Mouse (Mus musculus) liver, embryonic 11.5 days (tissue): ENCODE data around the gene Galntl6. TPM values are rescaled to one million over a fixed set of nuclear protein-coding genes. Genes with fewer than 3 reads are reported as not detected.

ENCODE experiments used
- ATAC-seq: fragments of 200-750 bp; cut with Nextera tagmentation; replicated peaks from 2 replicates; pipeline ENCODE4 v1.8.0; 2017; ENCODE audit warnings: moderate number of reproducible peaks, mild to moderate bottlenecking, moderate TSS enrichment, moderate library complexity; ENCODE audit not compliant: low FRiP score
- DNase-seq: peaks from one replicate; pipeline ENCODE4 v3.0.0-alpha.2; 2017; ENCODE audit warnings: low spot score
- H3K27ac ChIP-seq: fragments of 300-500 bp; sonication (generic); 2 replicates; pipeline ENCODE4 v1.5.1; 2014; ENCODE audit warnings: mild to moderate bottlenecking, low read depth, low read length, control low read depth
- H3K27me3 ChIP-seq: fragments of 300-500 bp; sonication (generic); replicated peaks from 2 replicates; pipeline ENCODE4 v1.6.1; 2014; ENCODE audit warnings: low read length, mixed read lengths; ENCODE audit not compliant: control insufficient read depth, insufficient read depth
- H3K36me3 ChIP-seq: fragments of 300-500 bp; sonication (generic); 2 replicates; pipeline ENCODE4 v1.6.1; 2014; ENCODE audit warnings: mild to moderate bottlenecking, low read length, moderate library complexity, mixed read lengths; ENCODE audit not compliant: control insufficient read depth, insufficient read depth
- H3K4me1 ChIP-seq: fragments of 300-500 bp; sonication (generic); replicated peaks from 2 replicates; pipeline ENCODE4 v1.6.1; 2014; ENCODE audit warnings: low read length, mixed read lengths; ENCODE audit not compliant: control insufficient read depth, insufficient read depth
- H3K4me2 ChIP-seq: fragments of 300-500 bp; sonication (generic); 2 replicates; pipeline ENCODE4 v1.6.1; 2014; ENCODE audit warnings: mild to moderate bottlenecking, control low read depth, moderate library complexity
- H3K4me3 ChIP-seq: fragments of 300-500 bp; sonication (generic); 2 replicates; pipeline ENCODE4 v1.5.1; 2014; ENCODE audit warnings: low read depth, low read length, control low read depth
- H3K9ac ChIP-seq: fragments of 300-500 bp; sonication (generic); 2 replicates; pipeline ENCODE4 v1.6.1; 2014; ENCODE audit warnings: low read depth, low read length, control low read depth
- H3K9me3 ChIP-seq: fragments of 300-500 bp; sonication (generic); 2 replicates; pipeline ENCODE4 v1.6.1; 2016; ENCODE audit warnings: low read length, inconsistent platforms, mixed read lengths; ENCODE audit not compliant: control insufficient read depth
- WGBS: fragments of 180-500 bp; shearing (Covaris S2); extraction: QIAGEN DNeasy Blood & Tissue Kit; methylation state at CpG from one replicate; pipeline ENCODE4 v1.1.7; 2014; 5-methylcytosine and 5-hydroxymethylcytosine counted together
- polyA plus RNA-seq: library from polyadenylated mRNA; unstranded; fragments of >200 nt; fragmentation: Nextera tagmentation; extraction: Ambion mirVana; gene quantifications from 2 replicates; pipeline ENCODE4 v1.2.1, GENCODE M21; 2014

Galntl6 gene
- polyA plus RNA-seq, 1 experiment from 2014 or later = 0.27 TPM

- WGBS = 60% methylated on average over 12 of the region's 12 CpGs
Measured at GRCm38 (mm10) chr8:57962286-57963110, 949.9 kb downstream of the Galntl6 start.

GRCm38 (mm10) chr8:57959136-57959535 lies 953.3 kb downstream of the Galntl6 start:
- ATAC-seq (no peak), DNase-seq (no peak)
- Histone ChIP-seq H3K36me3 (no peaks in the 10 kb centered on the region), H3K4me2 (no peak overlapping the region), H3K4me1 (no peaks in the 10 kb centered on the region), H3K27me3 (no peaks in the 10 kb centered on the region), H3K4me3 (no peak overlapping the region), H3K9me3 (no peaks in the 10 kb centered on the region), H3K27ac (no peak overlapping the region), H3K9ac (no peak overlapping the region)
- 74% methylated on average over 3 of the region's 3 CpGs for WGBS

More at GRCm38 (mm10) chr8:57962286-57963110, 949.9 kb downstream of the Galntl6 start:
- H3K4me1 ChIP-seq = no peaks in the 10 kb centered on the region
- H3K27ac ChIP-seq = no peak overlapping the region
- ATAC-seq = no peak
- no peak overlapping the region for H3K9ac ChIP-seq
- H3K4me2 ChIP-seq = no peak overlapping the region
- H3K36me3 ChIP-seq = no peaks in the 10 kb centered on the region
- H3K27me3 ChIP-seq = no peaks in the 10 kb centered on the region
- DNase-seq = no peak
- no peak overlapping the region for H3K4me3 ChIP-seq
- H3K9me3 ChIP-seq = no peaks in the 10 kb centered on the region

GRCm38 (mm10) chr8:57958121-57958901 lies 954.1 kb downstream of the Galntl6 start:
- H3K4me1 ChIP-seq = no peaks in the 10 kb centered on the region
- H3K4me2 ChIP-seq = no peak overlapping the region
- 50% methylated on average over 16 of the region's 16 CpGs for WGBS
- H3K9me3 ChIP-seq = no peaks in the 10 kb centered on the region
- no peaks in the 10 kb centered on the region for H3K27me3 ChIP-seq
- ATAC-seq (no peak), DNase-seq (no peak)
- no peak overlapping the region for H3K9ac ChIP-seq
- no peak overlapping the region for H3K4me3 ChIP-seq
- no peak overlapping the region for H3K27ac ChIP-seq
- no peaks in the 10 kb centered on the region for H3K36me3 ChIP-seq

GRCm38 (mm10) chr8:57955501-57955900 lies 956.9 kb downstream of the Galntl6 start:
- no peak for ATAC-seq
- H3K4me2 ChIP-seq = no peak overlapping the region

GRCm38 (mm10) chr8:57941113-57941512 lies 971.3 kb downstream of the Galntl6 start:
- ATAC-seq = no peak
- Histone ChIP-seq H3K4me1 (no peaks in the 10 kb centered on the region), H3K9ac (no peak overlapping the region), H3K36me3 (no peaks in the 10 kb centered on the region), H3K4me3 (no peak overlapping the region), H3K4me2 (no peak overlapping the region), H3K27ac (no peak overlapping the region), H3K9me3 (no peaks in the 10 kb centered on the region), H3K27me3 (no peaks in the 10 kb centered on the region)
- no peak for DNase-seq
- 60% methylated on average over 2 of the region's 2 CpGs for WGBS

More at GRCm38 (mm10) chr8:57955501-57955900, 956.9 kb downstream of the Galntl6 start:
- Histone ChIP-seq H3K4me1 (no peaks in the 10 kb centered on the region), H3K4me3 (no peak overlapping the region), H3K9me3 (no peaks in the 10 kb centered on the region), H3K27me3 (no peaks in the 10 kb centered on the region), H3K27ac (no peak overlapping the region), H3K36me3 (no peaks in the 10 kb centered on the region), H3K9ac (no peak overlapping the region)
- DNase-seq = no peak
- WGBS = 80% methylated on average over 7 of the region's 7 CpGs

GRCm38 (mm10) chr8:57939856-57940420 lies 972.5 kb downstream of the Galntl6 start:
- Histone ChIP-seq H3K36me3 (no peaks in the 10 kb centered on the region), H3K27ac (no peak overlapping the region), H3K4me2 (no peak overlapping the region), H3K9ac (no peak overlapping the region), H3K27me3 (no peaks in the 10 kb centered on the region), H3K4me1 (no peaks in the 10 kb centered on the region), H3K4me3 (no peak overlapping the region), H3K9me3 (no peaks in the 10 kb centered on the region)
- ATAC-seq = no peak
- 66% methylated on average over 5 of the region's 5 CpGs for WGBS
- no peak for DNase-seq

GRCm38 (mm10) chr8:57939177-57939855 lies 973.1 kb downstream of the Galntl6 start:
- H3K27me3 ChIP-seq = no peaks in the 10 kb centered on the region
- 27% methylated on average over 8 of the region's 8 CpGs for WGBS
- no peaks in the 10 kb centered on the region for H3K9me3 ChIP-seq
- no peaks in the 10 kb centered on the region for H3K4me1 ChIP-seq
- no peak overlapping the region for H3K27ac ChIP-seq
- H3K9ac ChIP-seq = no peak overlapping the region
- peak; percentile 33 for DNase-seq
- H3K4me3 ChIP-seq = no peak overlapping the region
- no peaks in the 10 kb centered on the region for H3K36me3 ChIP-seq
- ATAC-seq = no peak
- no peak overlapping the region for H3K4me2 ChIP-seq

- ATAC-seq (no peak), DNase-seq (no peak)
- H3K9ac ChIP-seq = no peak overlapping the region
- H3K4me1 ChIP-seq = no peaks in the 10 kb centered on the region
- H3K4me2 ChIP-seq = no peak overlapping the region
- H3K36me3 ChIP-seq = no peaks in the 10 kb centered on the region
- WGBS = 57% methylated on average over 6 of the region's 6 CpGs
- H3K27ac ChIP-seq = no peak overlapping the region
- H3K4me3 ChIP-seq = no peak overlapping the region
- H3K27me3 ChIP-seq = no peaks in the 10 kb centered on the region
- no peaks in the 10 kb centered on the region for H3K9me3 ChIP-seq
Measured at GRCm38 (mm10) chr8:57927074-57927473, 985.4 kb downstream of the Galntl6 start.
